Mouse (Mus musculus): ENCODE measurements around the gene Ice2. TPM values are rescaled to one million over a fixed set of nuclear protein-coding genes. Genes with fewer than 3 reads are reported as not detected.
A peak's percentile ranks its signal among the peaks of the same experiment; 100 is the strongest.

Gene Ice2
- polyA plus RNA-seq, 1 experiment: 0.01 TPM

DNA sequence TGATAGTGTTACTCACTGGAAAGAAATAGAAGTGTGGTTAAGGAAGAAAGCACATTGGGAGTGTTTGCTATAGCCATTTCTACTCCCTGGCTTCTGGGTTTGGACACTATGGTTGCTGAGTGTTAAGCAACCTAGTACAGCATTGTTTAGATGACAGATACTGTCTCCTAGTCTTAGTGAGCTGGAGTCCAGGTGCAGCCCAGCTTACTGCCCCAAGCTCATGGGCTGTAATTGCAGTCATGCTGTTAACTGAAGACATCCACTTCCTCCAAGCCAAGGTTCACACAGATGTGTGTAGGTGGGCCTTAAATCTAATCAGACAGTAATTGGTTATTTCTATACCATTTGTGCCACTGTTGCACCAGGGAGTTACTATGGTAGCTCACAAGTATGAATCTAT lies 38.0 kb downstream of the Ice2 start:
- no peaks in the 10 kb centered on the region for H3K4me1 ChIP-seq (ENCODE audit: control insufficient read depth)
- H3K27me3 ChIP-seq (ENCODE audit: control insufficient read depth): no peaks in the 10 kb centered on the region
- no peaks in the 10 kb centered on the region for H3K9me3 ChIP-seq (ENCODE audit: control insufficient read depth, low read length)
- TF ChIP-seq TAL1 (IDR thresholded peaks at IDR 0.05; ENCODE audit: low read length) (no peak), GATA1 (IDR thresholded peaks at IDR 0.05; ENCODE audit: low read length) (no peak)
- no peak overlapping the region for H3K4me3 ChIP-seq (replicated peaks)
- peaks cover 12% of the 10 kb centered on the region for H3K36me3 ChIP-seq (ENCODE audit: control insufficient read depth)

DNA sequence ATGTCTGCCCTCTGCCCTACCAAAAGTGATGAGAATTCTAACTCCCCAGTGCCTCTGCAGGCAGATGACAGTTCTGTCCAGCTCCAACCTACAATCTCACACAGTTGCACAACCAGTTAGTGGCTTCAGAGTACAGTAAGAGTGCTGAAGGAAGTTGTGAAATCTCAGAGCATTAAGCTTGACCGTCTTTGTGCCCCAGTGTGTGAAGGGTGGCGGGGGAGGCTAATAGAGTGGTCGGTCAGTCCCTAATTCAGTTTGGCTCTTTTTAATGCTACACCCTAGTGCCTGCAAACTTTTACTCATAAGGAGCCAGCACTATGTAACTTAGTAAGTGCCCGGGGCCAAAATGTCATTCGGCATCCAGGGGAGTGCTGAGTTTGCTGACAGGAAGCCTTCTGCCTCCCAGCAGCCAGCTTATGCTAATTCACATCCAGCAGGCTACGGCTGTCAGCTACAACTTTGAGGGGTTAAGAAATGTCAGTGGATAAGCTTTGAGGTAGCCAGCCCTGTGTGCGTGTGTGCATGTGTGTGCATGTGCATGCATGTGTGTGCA lies 42.2 kb downstream of the Ice2 start:
- no peaks in the 10 kb centered on the region for H3K36me3 ChIP-seq (ENCODE audit: control insufficient read depth)
- H3K9me3 ChIP-seq (ENCODE audit: control insufficient read depth, low read length): no peaks in the 10 kb centered on the region
- H3K27me3 ChIP-seq (ENCODE audit: control insufficient read depth): no peaks in the 10 kb centered on the region
- no peak overlapping the region for H3K4me3 ChIP-seq (replicated peaks)
- no peak for TF ChIP-seq TAL1 (IDR thresholded peaks at IDR 0.05; ENCODE audit: low read length)
- no peak for TF ChIP-seq GATA1 (IDR thresholded peaks at IDR 0.05; ENCODE audit: low read length)
- H3K4me1 ChIP-seq (ENCODE audit: control insufficient read depth): no peaks in the 10 kb centered on the region

DNA sequence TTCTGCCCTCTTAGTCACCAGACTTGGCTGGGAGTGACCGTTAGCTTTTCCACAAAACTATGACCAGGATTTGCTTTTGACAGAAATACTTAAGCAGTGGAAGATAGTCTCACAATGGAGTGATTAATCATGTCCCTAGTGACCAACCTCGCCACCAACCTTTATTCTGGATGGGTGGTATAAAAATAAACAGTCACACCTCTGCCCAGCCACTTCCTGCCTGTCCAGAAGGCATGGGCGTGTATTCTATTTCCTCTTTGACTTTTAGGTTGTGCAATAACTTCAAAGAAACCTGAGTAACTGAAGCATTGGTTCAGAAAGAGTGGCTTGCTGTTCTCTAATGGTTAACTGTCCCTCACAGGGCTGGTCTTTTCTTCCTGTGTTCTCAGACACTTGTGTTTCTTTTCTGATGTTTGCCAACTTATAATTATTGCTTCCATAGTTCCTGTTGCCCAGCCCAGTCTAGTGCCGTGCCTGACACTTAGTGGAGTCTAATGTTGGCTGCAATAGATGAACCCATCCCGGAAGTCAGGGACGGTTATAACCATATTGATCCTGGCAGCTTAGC lies 44.8 kb downstream of the Ice2 start:
- Histone ChIP-seq H3K4me3 (replicated peaks) (no peak overlapping the region), H3K36me3 (ENCODE audit: control insufficient read depth) (no peaks in the 10 kb centered on the region), H3K9me3 (ENCODE audit: control insufficient read depth, low read length) (no peaks in the 10 kb centered on the region), H3K4me1 (ENCODE audit: control insufficient read depth) (no peaks in the 10 kb centered on the region), H3K27me3 (ENCODE audit: control insufficient read depth) (no peaks in the 10 kb centered on the region)
- TF ChIP-seq TAL1 (IDR thresholded peaks at IDR 0.05; ENCODE audit: low read length) (no peak), GATA1 (IDR thresholded peaks at IDR 0.05; ENCODE audit: low read length) (no peak)

DNA sequence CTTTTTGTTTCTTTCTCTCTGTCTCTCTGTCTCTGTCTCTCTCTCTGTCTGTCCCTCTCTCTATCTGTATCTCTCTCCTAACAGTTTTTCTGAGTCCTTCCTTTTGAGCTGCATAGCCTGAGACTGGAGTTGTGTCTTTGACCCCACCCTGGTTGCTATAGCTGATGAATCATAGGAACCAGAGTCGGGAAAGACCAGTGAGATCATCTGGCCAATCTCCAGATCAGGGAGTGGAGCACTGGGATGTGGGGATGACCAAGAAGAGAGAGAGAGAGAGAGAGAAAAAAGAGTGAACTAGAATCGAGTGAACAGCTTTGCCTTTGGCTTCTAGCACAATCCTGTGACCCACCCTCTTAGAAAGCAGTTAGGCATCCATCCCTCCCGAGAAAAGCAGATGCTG lies 45.5 kb downstream of the Ice2 start:
- H3K27me3 ChIP-seq (ENCODE audit: control insufficient read depth): no peaks in the 10 kb centered on the region
- H3K9me3 ChIP-seq (ENCODE audit: control insufficient read depth, low read length): no peaks in the 10 kb centered on the region
- no peak overlapping the region for H3K4me3 ChIP-seq (replicated peaks)
- no peak for TF ChIP-seq TAL1 (IDR thresholded peaks at IDR 0.05; ENCODE audit: low read length)
- TF ChIP-seq GATA1 (IDR thresholded peaks at IDR 0.05; ENCODE audit: low read length): no peak
- H3K4me1 ChIP-seq (ENCODE audit: control insufficient read depth): no peaks in the 10 kb centered on the region
- no peaks in the 10 kb centered on the region for H3K36me3 ChIP-seq (ENCODE audit: control insufficient read depth)

DNA sequence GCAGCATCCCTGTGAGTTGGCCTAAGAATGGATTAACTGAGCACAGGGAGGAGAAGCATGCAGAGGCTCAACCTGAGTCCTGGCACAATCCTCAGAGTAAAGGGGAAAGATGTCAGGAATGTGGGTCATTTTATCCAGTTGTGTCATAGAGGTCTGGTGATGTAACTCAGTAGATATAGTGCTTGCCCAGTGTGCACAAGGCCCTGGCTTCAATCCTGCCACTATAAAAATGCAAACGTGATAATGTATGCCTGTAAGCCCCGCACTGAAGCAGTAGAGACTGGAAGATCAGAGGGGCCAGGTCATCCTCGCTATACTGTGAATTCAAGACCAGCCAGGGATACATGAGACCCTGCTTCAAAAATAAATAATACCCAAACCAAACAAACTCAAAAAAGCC lies 51.1 kb downstream of the Ice2 start:
- Histone ChIP-seq H3K4me1 (ENCODE audit: control insufficient read depth) (peaks cover 6% of the 10 kb centered on the region), H3K27me3 (ENCODE audit: control insufficient read depth) (peaks cover 13% of the 10 kb centered on the region), H3K36me3 (ENCODE audit: control insufficient read depth) (no peaks in the 10 kb centered on the region), H3K9me3 (ENCODE audit: control insufficient read depth, low read length) (no peaks in the 10 kb centered on the region), H3K4me3 (replicated peaks) (no peak overlapping the region)
- TF ChIP-seq TAL1 (IDR thresholded peaks at IDR 0.05; ENCODE audit: low read length) (no peak), GATA1 (IDR thresholded peaks at IDR 0.05; ENCODE audit: low read length) (no peak)

DNA sequence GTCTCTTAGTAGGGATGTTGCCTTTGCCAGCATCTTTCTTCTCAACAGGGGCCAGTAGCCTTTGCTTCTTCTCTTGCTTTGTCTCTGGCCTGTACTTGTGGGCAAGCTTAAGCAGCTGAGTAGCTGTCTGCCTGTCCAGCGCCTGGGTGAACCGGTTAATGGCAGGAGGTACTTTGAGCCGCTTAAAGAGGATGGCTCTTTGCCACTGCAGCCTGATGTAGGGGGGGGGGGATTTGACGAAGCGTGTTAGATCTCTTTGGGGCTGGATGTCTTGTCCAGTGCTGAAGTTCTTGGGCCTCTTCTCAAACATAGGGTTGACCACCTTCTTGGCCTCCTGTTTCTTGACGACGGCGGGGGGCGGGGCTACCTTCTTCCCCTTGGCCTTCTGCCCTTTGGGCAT lies 52.9 kb downstream of the Ice2 start:
- no peak overlapping the region for H3K4me3 ChIP-seq (replicated peaks)
- TF ChIP-seq GATA1 (IDR thresholded peaks at IDR 0.05; ENCODE audit: low read length) (no peak), TAL1 (IDR thresholded peaks at IDR 0.05; ENCODE audit: low read length) (no peak)
- peaks cover 31% of the 10 kb centered on the region for H3K27me3 ChIP-seq (ENCODE audit: control insufficient read depth)
- peaks cover 11% of the 10 kb centered on the region for H3K4me1 ChIP-seq (ENCODE audit: control insufficient read depth)
- H3K9me3 ChIP-seq (ENCODE audit: control insufficient read depth, low read length): no peaks in the 10 kb centered on the region
- H3K36me3 ChIP-seq (ENCODE audit: control insufficient read depth): no peaks in the 10 kb centered on the region

DNA sequence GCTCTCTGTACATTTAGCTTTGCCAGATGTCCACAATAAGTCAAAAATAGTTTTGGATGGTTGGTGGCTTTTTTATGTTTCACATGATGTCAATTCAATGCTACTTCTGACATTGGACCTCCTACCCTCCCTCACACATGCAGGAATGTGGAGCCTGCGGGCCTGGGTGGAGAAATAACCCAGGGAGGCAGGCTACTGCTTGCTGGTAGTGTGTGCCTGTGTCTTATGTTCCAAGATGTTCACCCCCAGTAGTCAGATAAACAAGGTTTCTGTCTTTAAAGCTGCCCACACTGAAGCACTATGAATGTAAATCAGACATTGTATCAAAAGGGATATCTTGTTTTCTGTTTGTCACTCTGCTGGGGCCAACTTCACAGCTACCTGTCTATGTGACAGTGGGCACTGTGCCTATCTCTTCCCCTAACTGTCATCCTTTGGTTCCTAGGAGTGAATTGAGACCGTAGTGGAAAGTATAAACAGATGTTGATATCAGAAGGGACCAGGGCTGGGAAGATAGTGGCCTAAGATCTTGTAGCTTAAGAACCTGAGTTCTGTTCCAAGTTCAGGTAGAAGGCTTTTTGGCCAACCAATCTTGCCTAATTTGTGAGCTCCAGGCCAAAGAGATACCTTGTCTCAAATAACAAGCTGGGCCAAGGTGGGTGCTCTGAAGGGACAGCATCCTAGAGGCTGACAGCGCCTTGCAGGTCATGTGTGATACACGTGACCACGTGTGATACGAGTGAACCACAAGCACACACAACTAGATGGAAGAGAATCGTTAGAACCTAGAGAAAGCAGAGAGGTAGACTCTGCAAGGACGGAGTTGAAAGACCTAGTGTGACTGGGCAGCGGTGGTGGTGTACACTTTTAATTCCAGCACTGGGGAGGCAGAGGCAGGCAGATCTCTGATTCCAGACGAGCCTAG lies 54.4 kb downstream of the Ice2 start:
- H3K4me3 ChIP-seq (replicated peaks): no peak overlapping the region
- H3K27me3 ChIP-seq (ENCODE audit: control insufficient read depth): peaks cover 41% of the 10 kb centered on the region
- no peaks in the 10 kb centered on the region for H3K36me3 ChIP-seq (ENCODE audit: control insufficient read depth)
- peaks cover 14% of the 10 kb centered on the region for H3K4me1 ChIP-seq (ENCODE audit: control insufficient read depth)
- H3K9me3 ChIP-seq (ENCODE audit: control insufficient read depth, low read length): no peaks in the 10 kb centered on the region
- no peak for TF ChIP-seq TAL1 (IDR thresholded peaks at IDR 0.05; ENCODE audit: low read length)
- TF ChIP-seq GATA1 (IDR thresholded peaks at IDR 0.05; ENCODE audit: low read length): no peak

DNA sequence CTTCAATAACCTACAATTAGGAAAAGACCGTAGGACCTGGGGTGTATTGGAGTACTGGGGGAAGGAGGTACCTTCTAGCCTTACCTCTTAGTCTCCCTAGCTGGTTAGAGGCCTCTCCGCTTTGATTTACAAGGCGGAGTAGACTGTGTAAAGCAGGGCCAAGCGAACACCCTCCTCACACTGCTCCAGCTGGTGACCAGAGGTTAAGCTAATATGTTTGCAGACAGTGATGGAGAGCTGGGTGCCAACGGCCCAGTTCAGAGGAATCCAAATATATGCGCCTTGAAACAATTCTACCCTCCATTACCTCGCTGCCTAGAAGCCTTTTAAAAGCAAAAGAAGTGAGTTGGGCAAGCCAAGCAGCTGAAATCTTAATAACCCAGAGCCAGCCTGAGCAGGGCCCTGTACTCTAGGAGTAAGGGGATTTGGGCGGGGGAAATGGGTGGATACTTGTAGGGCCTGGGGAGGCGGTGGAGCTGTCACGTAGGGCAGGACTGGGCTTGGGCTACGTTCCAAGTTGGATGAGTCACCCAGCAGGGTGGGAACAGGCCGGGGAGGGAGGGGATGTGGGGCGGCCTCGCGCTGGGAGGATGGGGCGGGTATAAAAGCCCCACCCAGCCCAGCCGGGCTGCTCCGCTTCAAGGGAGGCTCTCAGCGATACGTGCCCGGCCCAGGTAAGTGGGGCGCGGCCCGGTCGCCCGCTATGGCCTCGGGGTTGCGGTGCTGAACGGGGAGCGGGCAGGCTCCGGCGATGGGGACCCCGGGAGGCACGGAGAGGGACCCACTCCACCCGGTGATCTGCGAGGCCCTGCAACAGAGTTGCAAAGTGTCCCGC lies 55.6 kb downstream of the Ice2 start, which contains the start of gene Anxa2:
Anxa2 (plus strand) TSS at position 555 of the 835 bp plus-strand sequence.
- Histone ChIP-seq H3K36me3 (ENCODE audit: control insufficient read depth) (no peaks in the 10 kb centered on the region), H3K4me3 (replicated peaks) (peak within 1 kb of the TSS; percentile 54), H3K4me1 (ENCODE audit: control insufficient read depth) (peaks cover 16% of the 10 kb centered on the region), H3K27me3 (ENCODE audit: control insufficient read depth) (peaks cover 41% of the 10 kb centered on the region), H3K9me3 (ENCODE audit: control insufficient read depth, low read length) (no peaks in the 10 kb centered on the region)
- TF ChIP-seq TAL1 (IDR thresholded peaks at IDR 0.05; ENCODE audit: low read length) (no peak), GATA1 (IDR thresholded peaks at IDR 0.05; ENCODE audit: low read length) (no peak)

Data from erythroblast, embryonic 14.5 days (primary cell).